Mouse (Mus musculus) thymus, postnatal 36 days (tissue): Measurements from ENCODE around the gene Ren1.
A peak's percentile ranks its signal among the peaks of the same experiment; 100 is the strongest.
"Not testable (repeated sequence)": the region's sequence is repeated elsewhere in the genome, so short reads cannot be mapped to it uniquely, and the experiment has no call there.

ENCODE experiments used
- DNase-seq, 2 experiments: peaks; one replicate each; pipeline ENCODE4 v3.0.0; 2022; ENCODE audit warnings: mixed read lengths in 2 of 2

Gene Ren1

DNA sequence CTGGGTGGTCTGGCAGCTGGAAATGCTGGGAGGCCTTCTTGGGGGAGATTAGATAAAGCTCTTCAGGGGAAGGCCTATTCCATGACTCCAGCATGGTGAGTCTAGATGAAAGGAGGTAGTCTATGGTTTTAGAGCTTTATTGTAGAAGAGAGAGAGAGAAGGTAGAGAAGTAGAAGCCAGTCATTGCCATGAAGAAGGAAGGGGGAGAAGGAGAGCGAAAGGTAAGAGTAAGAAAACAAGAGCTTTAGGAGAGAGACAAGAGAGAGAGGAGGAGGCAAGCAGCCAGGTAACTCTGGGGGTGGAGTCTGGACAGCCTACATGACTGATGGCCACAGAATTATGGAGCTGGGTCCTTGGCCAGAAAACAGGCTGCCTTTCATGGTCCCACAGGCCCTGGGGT, at the start of gene Ren1:
Gene Ren1, plus strand, starts transcription at position 301 of the 400 bp plus-strand sequence.
- no peak for DNase-seq

- DNase-seq = no peak
Measured at GRCm38 (mm10) chr1:133302540-133302939, 47.8 kb upstream of the Ren1 start.

GRCm38 (mm10) chr1:133306842-133307241, 43.5 kb upstream of the Ren1 start:
- DNase-seq = peak; percentile 71 to 73

DNA sequence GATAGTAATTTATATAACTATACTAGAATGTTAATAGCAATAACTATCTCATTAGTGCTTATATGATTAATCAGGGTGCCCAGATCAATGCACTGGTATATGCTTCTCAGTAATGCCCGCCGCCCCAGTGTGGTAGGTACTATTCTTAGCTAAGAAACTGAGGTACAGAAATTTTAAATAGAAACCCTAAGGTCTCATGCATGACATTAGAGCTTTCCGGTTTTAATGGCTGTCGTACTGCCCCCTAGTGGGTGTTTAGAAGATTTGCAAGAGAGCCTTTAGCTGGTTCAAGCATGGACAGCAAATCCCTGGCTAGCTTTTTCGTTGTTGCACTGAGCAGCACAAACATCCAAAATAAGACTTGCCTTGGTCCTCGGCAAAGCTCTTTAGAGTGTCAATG, 43.0 kb upstream of the Ren1 start:
- no peak for DNase-seq

DNA sequence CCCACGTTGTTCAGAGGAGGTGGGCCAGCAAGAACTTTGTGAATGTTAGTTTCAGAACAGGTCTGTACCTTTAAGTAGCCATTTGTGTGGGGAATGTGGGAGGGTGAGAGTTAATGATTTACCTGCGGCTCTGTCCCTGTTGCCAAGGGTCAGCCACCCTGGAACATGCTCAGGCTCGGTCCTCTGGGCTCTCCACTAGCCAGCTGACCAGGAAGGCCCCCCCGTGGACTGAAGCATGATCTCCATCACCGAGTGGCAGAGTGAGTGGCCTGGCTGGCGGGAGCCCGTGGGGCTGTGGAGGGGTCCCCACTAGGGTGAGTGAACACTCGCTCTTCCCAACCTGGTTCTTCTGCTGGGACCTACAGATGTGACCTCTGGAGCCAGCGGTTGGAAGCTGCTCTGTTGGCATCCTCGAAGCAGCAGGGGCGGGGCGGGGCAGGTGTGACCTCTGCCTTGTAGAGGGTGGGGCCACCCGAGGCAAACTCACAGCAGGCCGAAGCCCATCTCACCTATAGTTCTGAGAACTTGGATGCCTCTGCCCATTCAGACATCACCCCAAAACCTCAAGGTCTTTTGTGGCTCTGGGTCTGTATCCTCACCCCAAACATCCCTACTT, 40.5 kb upstream of the Ren1 start, which contains the start of gene Golt1a:
Gene Golt1a, plus strand, starts transcription at position 149 of the 616 bp plus-strand sequence.
- no peak for DNase-seq

- DNase-seq = no peak
Measured at GRCm38 (mm10) chr1:133311240-133311639, 39.1 kb upstream of the Ren1 start.

- no peak for DNase-seq
Measured at GRCm38 (mm10) chr1:133311946-133312345, 38.4 kb upstream of the Ren1 start.

DNA sequence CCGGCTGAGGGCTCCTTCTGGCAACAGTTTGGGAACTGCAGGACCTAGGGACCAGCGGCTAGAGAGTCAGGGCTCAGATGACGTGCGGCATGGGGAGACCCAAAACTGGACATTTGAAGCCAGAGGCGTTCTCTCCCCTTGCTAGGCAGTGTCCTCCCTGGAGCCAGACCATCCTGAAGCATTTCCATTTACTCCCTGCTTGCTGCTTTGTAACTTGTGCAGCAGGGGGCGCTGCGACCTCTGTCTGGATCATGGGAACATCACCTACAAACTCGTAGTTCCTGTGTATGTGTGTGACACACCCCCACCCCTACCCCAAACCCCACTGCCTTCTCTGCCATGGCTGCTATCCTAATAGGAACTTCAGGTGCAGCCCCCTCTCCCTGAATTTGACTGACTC, 35.9 kb upstream of the Ren1 start:
- DNase-seq = peak; percentile 53 to 58

- no peak for DNase-seq
Measured at GRCm38 (mm10) chr1:133315775-133316174, 34.5 kb upstream of the Ren1 start.

DNA sequence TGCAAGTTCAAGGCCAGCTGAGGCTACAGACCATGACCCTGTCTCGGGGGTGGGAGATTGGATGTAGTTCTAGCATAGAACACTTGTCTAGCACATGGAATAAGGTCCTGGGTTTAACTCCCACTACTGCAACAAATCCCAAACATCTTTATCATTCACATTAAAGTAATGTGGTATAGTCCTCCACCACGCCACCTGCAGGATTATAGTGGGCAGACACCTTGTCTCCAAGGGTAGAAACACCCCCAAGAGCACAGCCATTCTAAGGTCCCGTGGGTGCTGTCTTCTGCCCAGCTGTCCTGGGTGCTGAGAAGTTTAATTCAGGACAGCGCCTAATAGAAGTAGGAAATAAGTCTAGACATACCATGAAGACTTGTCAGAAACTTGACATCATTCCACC, 33.7 kb upstream of the Ren1 start:
- no peak for DNase-seq

DNA sequence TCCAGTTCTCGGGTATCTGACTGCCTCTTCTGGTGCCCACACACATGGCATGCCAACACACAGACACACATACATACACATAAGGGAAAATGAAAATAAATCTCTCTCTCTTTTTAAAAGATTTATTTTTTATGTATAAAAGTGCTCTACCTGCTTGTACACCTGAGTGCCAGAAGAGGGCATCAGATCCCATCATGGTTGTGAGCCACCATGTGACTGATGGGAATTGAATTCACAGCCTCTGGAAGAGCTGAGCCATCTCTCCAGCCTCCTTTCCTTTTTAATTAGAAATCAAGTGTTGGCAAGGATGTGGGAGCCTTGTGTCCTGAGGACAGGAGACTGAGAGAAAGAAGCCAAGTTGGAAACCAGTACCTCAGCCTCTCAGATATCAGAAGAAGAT, 33.2 kb upstream of the Ren1 start:
- no peak for DNase-seq

DNA sequence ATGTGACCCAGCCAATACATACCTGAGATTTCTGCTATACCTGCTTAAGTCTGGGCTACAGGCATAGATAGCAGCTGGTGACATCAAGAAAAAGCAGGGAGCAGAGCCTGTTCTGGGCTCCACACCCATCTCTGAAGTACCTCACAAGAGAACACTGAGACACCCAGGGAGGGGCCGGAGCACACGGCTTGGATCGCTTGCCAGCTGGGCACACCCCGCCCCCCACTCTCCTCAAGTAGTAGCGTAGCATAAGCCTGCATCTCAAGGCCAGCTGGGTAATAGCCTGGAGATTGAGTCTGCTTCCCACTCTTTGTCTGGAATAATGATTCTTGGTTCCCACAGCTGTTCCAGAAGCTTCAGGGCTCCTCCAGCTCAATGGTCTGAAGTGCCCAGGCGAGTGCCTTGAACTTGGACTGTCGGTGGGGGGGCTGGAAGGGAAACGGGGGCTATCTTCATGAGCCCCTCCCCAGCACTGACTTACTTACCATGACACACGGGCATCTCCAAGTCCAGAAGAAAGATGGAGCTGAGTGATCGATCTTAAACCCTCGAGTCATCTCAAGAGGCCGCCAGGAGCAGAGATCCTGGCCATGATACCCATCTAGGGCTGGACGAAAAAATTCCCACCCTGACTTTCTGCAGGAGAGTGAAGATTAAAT, 28.9 kb upstream of the Ren1 start, which contains the start of gene Kiss1:
Gene Kiss1, plus strand, starts transcription at position 609 of the 659 bp plus-strand sequence.
- DNase-seq = no peak

DNA sequence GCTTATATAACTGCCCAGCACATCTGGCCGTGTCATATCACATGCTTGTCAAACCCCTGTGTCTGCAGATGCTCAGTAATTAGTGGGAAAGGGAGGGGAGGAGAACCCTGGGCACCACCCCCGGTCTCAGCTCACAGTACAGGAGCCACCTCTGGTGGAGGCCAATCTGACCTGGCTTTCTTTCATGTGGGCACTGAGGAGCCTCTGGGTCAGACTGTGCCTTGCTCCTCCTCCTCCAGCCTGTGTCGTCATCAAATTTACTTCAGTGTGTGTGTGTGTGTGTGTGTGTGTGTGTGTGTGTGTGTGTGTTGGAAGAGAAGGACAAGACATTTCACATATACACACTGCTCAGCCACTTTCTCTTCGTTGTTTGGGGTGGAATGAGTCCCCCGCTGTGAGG, 27.0 kb upstream of the Ren1 start:
- DNase-seq = no peak

- no peak for DNase-seq
Measured at GRCm38 (mm10) chr1:133325951-133326350, 24.4 kb upstream of the Ren1 start.

GRCm38 (mm10) chr1:133327094-133327493, 23.2 kb upstream of the Ren1 start:
- DNase-seq = no peak

- no peak for DNase-seq
Measured at GRCm38 (mm10) chr1:133328299-133328795, 22.0 kb upstream of the Ren1 start.

DNA sequence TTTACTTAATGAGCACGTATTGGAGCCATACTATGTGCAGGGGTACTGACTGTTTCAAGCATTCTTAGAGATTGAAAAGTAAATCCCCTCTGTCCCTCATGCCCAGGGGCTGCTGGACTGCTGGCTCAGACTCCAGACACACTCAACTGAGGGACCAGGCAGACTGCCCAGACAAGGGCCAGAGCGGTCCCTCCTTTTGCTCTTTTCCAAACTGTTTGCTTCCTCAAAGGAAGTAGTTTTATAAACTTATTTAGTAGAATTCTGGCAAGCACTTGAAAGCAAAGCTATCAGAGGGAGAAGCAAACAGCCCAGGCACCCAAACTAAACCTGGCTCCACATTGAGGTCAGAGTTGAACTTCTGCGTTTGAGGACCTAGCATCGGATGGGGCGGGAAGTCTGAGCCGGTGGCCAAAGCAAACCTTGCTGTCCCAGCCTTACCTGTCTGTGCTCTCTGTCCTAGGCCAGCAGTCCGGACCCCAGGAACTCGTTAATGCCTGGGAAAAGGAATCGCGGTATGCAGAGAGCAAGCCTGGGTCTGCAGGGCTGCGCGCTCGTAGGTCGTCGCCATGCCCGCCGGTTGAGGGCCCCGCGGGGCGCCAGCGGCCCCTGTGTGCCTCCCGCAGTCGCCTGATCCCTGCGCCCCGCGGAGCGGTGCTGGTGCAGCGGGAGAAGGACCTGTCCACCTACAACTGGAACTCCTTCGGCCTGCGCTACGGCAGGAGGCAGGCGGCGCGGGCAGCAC, 21.2 kb upstream of the Ren1 start:
- DNase-seq = no peak

DNA sequence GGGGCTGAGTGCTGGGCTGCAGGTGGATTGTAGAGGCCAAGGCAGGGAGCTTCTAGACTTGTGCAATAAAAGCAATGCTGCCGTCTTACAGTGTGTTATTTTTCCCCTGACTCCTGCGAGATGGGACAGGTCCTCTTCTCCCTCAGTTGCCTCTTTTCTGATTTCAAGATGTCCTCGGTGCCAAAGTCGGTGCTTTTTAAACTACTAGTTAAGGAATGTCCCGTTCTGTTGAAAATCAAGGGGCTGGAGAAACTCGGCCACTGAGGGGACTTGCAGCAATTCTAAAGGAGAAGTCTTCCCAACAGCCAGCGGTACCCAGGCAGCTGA, 20.7 kb upstream of the Ren1 start:
- no peak for DNase-seq

DNA sequence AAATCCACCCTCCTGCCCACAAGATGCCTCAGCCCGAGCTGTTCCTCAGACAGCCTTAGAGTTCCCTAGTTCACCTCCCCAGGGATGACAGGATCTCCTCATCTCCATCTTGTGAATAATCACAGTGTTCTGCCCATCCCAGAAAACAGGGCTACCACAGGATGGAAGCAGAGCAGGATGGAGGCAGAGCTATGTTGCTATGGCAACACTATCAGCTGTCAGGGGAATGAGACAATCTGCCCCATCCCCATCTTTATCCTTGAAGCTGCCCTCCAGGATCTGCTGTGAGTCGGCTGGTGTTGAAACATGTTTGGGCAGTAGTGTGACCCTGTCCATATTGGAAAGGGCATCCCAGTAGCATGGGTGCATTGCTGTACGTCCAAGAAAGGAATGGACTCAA, 19.2 kb upstream of the Ren1 start:
- no peak for DNase-seq

DNA sequence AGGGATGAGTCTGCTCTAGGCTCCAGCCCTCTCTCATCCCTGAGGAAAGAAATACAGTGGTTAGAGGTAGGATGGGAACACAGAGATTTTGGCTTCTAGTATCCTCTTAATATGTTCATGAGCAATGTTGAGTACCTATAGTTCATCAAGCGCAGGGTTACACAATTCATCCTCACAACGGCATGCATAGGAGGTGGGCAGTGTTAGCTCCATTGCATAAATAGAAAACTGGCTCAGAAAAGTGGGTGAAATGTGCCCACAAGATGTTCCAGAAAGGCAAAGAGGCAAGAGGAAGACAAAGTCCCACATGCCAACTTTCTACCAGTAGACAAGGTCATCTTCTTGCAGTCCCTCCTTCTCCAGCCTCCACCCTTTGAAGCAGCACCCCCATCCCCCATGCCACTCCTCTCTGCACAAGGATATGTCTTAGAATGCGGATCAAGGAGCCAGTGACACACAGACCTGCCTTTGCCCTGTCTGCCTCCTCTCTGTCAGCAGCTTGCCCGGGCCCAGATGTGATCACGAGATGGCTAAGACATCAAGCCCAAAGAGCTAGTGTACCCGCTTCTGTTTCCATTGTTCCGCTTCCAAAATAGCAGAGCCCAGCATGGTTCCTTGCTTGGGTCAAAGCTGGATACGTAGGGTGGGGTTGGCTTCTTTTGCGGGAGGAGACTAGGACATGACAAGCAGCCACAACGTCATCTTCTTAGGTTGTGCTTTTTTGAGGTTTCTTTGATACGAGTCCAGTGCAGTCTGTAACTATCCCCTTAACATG, 17.5 kb upstream of the Ren1 start:
- no peak for DNase-seq

DNA sequence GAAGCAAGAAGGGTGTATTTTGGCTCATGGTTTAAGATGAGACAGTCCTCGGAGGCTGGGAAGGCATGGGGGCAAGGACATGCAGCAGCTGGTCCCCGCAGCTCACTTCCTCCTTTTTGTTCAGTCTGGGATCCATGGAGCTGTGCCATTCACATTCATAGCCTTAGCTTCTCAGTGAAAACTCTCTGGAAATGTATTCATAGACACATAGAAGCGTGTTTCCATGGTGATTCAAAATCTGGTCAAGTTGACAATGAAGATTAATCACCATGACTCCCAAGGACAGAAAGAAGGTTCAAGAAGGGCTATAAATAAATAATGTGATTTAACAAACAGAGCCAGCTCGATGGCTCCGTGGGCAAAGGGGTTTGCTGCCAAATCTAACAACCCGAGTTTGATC, 16.4 kb upstream of the Ren1 start:
- DNase-seq = no peak

DNA sequence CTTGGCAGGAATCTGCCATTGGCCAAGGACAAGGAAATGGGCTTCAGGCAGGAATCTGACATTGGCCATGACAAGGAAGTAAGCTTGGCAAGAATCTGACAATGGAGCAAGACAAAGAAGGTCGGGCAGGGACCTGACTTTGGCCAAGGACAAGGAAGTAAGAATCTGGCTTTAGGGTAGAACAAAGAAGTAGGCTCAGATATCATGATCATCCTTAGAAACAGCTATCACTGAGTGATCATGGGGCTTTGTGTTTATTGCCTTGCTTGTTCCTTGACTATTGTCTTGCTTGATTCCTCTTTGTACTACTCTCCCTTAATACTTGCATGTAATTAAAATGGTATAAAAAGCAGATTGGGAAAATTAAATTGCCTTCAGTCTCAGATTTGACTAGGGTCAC, 9.9 kb upstream of the Ren1 start:
- not testable (repeated sequence) for DNase-seq

DNA sequence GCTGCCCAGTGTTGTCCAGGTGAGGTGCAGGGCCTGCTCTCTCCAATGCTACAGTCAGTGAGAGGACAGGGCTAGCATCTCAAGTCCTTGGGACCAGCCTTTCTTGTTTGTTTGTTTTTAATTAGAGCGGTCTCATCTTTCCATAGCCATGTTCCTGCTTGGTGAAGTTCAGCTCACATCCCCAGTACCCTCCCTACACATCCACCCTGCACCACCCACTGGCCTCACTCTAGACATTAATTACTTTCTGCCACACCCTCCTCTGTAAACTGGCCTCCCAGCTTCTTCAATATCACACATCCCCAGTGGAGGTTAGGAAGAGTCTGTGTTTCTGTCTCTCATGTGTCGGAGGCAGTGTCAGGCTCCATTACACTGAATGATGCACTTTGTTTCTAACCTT, 6.0 kb upstream of the Ren1 start:
- no peak for DNase-seq
